Mouse (Mus musculus): ENCODE measurements around the gene Iars2. TPM values are rescaled to one million over a fixed set of nuclear protein-coding genes. Genes with fewer than 3 reads are reported as not detected.

The Iars2 gene
- total and polyA plus RNA-seq, 3 experiments: 39.9 to 43.9 TPM; not detected in 1

- TF ChIP-seq MAFK (IDR thresholded peaks at IDR 0.05; ENCODE audit: borderline replicate concordance, low read depth, low read length) (no peak), MEF2A (IDR thresholded peaks at IDR 0.05; ENCODE audit: extremely low read depth, insufficient replicate concordance, low read depth, low read length, poor library complexity, severe bottlenecking) (no peak), USF1 (IDR thresholded peaks at IDR 0.05; ENCODE audit: low read depth, low read length) (0 out of 2 replicates have a peak, but pooled peaks have one; percentile 6), TAL1 (IDR thresholded peaks at IDR 0.05; ENCODE audit: low read length) (no peak), ZC3H11A (IDR thresholded peaks at IDR 0.05; ENCODE audit: low read depth, low read length) (peak; percentile 38; the same call in 1 of the 2 replicates), RAD21 (IDR thresholded peaks at IDR 0.05; ENCODE audit: low read depth, low read length) (no peak), NRF1 (IDR thresholded peaks at IDR 0.05; ENCODE audit: insufficient read depth, low read depth, low read length, poor library complexity, severe bottlenecking) (peak; percentile 64)
Measured at GRCm38 (mm10) chr1:185362677-185363520, 33.7 kb upstream of the Iars2 start, which contains the start of gene Eprs (continued).

GRCm38 (mm10) chr1:185358211-185358610 lies 29.0 kb upstream of the Iars2 start:
- no peak overlapping the region for H3K4me3 ChIP-seq (ENCODE audit: control insufficient read depth in 1 of 2, insufficient read depth in 1 of 2, low read depth in 2 of 2, low read length in 2 of 2)
- no peaks in the 10 kb centered on the region for H3K9me3 ChIP-seq (replicated peaks; ENCODE audit: insufficient read depth, low read length)
- TF ChIP-seq MYC (IDR thresholded peaks at IDR 0.05; ENCODE audit: low read depth, low read length): no peak
- no peak for TF ChIP-seq TCF12 (IDR thresholded peaks at IDR 0.05; ENCODE audit: low read depth, low read length)
- TF ChIP-seq USF2 (IDR thresholded peaks at IDR 0.05; ENCODE audit: borderline replicate concordance in 1 of 2, insufficient read depth in 1 of 2, low read depth in 1 of 2, low read length in 2 of 2): no peak
- no peak for TF ChIP-seq SIN3A (IDR thresholded peaks at IDR 0.05; ENCODE audit: low read length)
- no peak for TF ChIP-seq ZMIZ1 (IDR thresholded peaks at IDR 0.05; ENCODE audit: low read depth, low read length)
- TF ChIP-seq NELFE (IDR thresholded peaks at IDR 0.05; ENCODE audit: low read depth, low read length): no peak
- TF ChIP-seq MAX (IDR thresholded peaks at IDR 0.05; ENCODE audit: low read length): no peak
- no peak for TF ChIP-seq TBP (IDR thresholded peaks at IDR 0.05; ENCODE audit: low read depth, low read length)
- TF ChIP-seq CHD2 (IDR thresholded peaks at IDR 0.05; ENCODE audit: low read length): no peak
- no peak for TF ChIP-seq RAD21 (IDR thresholded peaks at IDR 0.05; ENCODE audit: low read depth, low read length)
- no peak for TF ChIP-seq BHLHE40 (IDR thresholded peaks at IDR 0.05; ENCODE audit: borderline replicate concordance, low read depth, low read length)
- no peak for TF ChIP-seq USF1 (IDR thresholded peaks at IDR 0.05; ENCODE audit: low read depth, low read length)
- no peak for TF ChIP-seq ETS1 (IDR thresholded peaks at IDR 0.05; ENCODE audit: low read depth, low read length)
- TF ChIP-seq JUND (IDR thresholded peaks at IDR 0.05; ENCODE audit: low read depth, low read length): no peak
- no peaks in the 10 kb centered on the region for H3K27me3 ChIP-seq (ENCODE audit: control insufficient read depth in 1 of 2, insufficient read depth in 2 of 2, low read length in 2 of 2)
- no peak for DNase-seq (ENCODE audit: low read depth, low spot score)
- peaks cover 0 to 6% of the 10 kb centered on the region in 2 experiments; a peak in 2 of 4 replicates for H3K36me3 ChIP-seq (ENCODE audit: control insufficient read depth in 1 of 2, insufficient read depth in 2 of 2, low read length in 2 of 2)
- H3K79me2 ChIP-seq (ENCODE audit: control insufficient read depth, insufficient read depth, low read length, poor library complexity): peaks cover 6% of the 10 kb centered on the region
- no peak overlapping the region for H3K9ac ChIP-seq (ENCODE audit: control insufficient read depth, low read depth, low read length, poor library complexity, severe bottlenecking)
- no peaks in the 10 kb centered on the region for H3K4me1 ChIP-seq (ENCODE audit: control insufficient read depth in 1 of 2, insufficient read depth in 2 of 2, low read length in 2 of 2)
- no peak overlapping the region for H3K27ac ChIP-seq (ENCODE audit: control insufficient read depth, low read depth, low read length)

Data from MEL (cell line).